Mouse (Mus musculus): Measurements from ENCODE around the gene BC034090.
"Not testable (repeated sequence)": the region's sequence is repeated elsewhere in the genome, so short reads cannot be mapped to it uniquely, and the experiment has no call there.

BC034090 gene

GRCm38 (mm10) chr1:155196691-155197090 lies 47.6 kb downstream of the BC034090 start:
- CTCF ChIA-PET: no interaction called here

- CTCF ChIA-PET: no interaction called here
Measured at GRCm38 (mm10) chr1:155192805-155193368, 51.4 kb downstream of the BC034090 start.

- CTCF ChIA-PET: no interaction called here
Measured at GRCm38 (mm10) chr1:155191671-155192070, 52.6 kb downstream of the BC034090 start.

- CTCF ChIA-PET: interaction anchor here (0.6 kb wide), 3 partner anchors 33 to 166 kb away, joined by 3 to 4 read pairs (median 4); no protein-coding TSS in a partner anchor
Measured at GRCm38 (mm10) chr1:155191219-155191618, 53.0 kb downstream of the BC034090 start.

GRCm38 (mm10) chr1:155188656-155189055 lies 55.6 kb downstream of the BC034090 start:
- CTCF ChIA-PET: interaction anchor here (0.7 kb wide), 1 partner anchor 39 kb away, joined by 3 read pairs; no protein-coding TSS in a partner anchor

- CTCF ChIA-PET: no interaction called here
Measured at GRCm38 (mm10) chr1:155184191-155184590, 60.1 kb downstream of the BC034090 start.

- CTCF ChIA-PET: interaction anchor here (0.5 to 1.0 kb wide), 2 partner anchors 40 to 355 kb away, joined by 3 to 10 read pairs; no protein-coding TSS in a partner anchor
Measured at GRCm38 (mm10) chr1:155178192-155178924, 65.9 kb downstream of the BC034090 start.

GRCm38 (mm10) chr1:155174424-155174823 lies 69.8 kb downstream of the BC034090 start:
- CTCF ChIA-PET: no interaction called here

- CTCF ChIA-PET: not testable (repeated sequence)
Measured at GRCm38 (mm10) chr1:155173644-155174016, 70.6 kb downstream of the BC034090 start.

GRCm38 (mm10) chr1:155172895-155173643 lies 71.2 kb downstream of the BC034090 start:
- CTCF ChIA-PET: no interaction called here

GRCm38 (mm10) chr1:155169935-155170334 lies 74.3 kb downstream of the BC034090 start:
- CTCF ChIA-PET: no interaction called here

- CTCF ChIA-PET: no interaction called here
Measured at GRCm38 (mm10) chr1:155167453-155167852, 76.8 kb downstream of the BC034090 start.

Measured in spleen, embryonic (tissue).